Comparison of ENCODE assay signal across 21 mouse cellular contexts in the genomic region with DNA sequence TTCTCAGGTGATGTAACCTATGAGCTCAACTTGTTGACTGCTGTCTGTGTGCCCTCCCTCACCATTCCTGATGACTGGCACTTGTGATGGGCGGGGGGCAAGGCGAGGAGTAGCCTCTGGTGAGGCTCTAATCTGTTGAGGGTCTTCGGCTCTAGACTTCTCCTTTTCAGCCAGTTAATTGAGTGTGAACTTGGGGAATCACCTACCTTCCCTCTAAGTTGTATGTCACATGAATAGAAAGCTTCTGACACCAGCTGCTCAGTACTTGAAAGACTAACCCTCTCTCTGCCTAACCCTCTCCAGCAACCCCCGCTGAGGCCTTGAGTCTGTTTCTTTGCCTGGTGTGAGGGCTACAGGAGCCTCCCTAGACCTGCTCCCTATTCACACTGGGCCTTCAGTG. TPM values are rescaled to one million over a fixed set of nuclear protein-coding genes. Genes with fewer than 3 reads are reported as not detected.
DNase-seq lines count a peak whose midpoint lies in the region; ATAC-seq and TF ChIP-seq lines count a peak whose summit lies in the region.
"Had no signal": no experiment of that assay in that cellular context is flagged by ENCODE, and none has a peak within 500 bp of the region (broad histone marks: within the 10 kb centered on the region; RNA-seq: fewer than 3 reads in every experiment).

No protein-coding gene starts in this region.

- no peak overlapping the region for H3K9ac ChIP-seq in liver, embryonic 15.5 days
- no peak overlapping the region for H3K9ac ChIP-seq in liver, embryonic 11.5 days (ENCODE audit: low read depth, low read length)
- H3K9ac ChIP-seq in lung, postnatal 0 days (replicated peaks; ENCODE audit: low read depth): no peak overlapping the region
- H3K9ac ChIP-seq: embryonic facial prominence, embryonic 15.5 days; forebrain, embryonic 13.5 days; midbrain, embryonic 13.5 days; neural tube, embryonic 15.5 days had no signal

- H3K27ac ChIP-seq in liver, embryonic 15.5 days (replicated peaks): 0 out of 2 replicates have a peak overlapping the region, but pooled peaks have one; percentile 24
- no peak overlapping the region for H3K27ac ChIP-seq in liver, embryonic 11.5 days (ENCODE audit: low read depth, low read length)
- peak overlapping the region; percentile 71 for H3K27ac ChIP-seq in lung, postnatal 0 days (ENCODE audit: low read length)
- H3K27ac ChIP-seq: embryonic facial prominence, embryonic 10.5 days; embryonic facial prominence, embryonic 15.5 days; forebrain, embryonic 13.5 days; hindbrain, embryonic 10.5 days; midbrain, embryonic 13.5 days; neural tube, embryonic 15.5 days had no signal

- H3K9me3 ChIP-seq in liver, embryonic 15.5 days (replicated peaks): no peaks in the 10 kb centered on the region
- H3K9me3 ChIP-seq in liver, embryonic 11.5 days (ENCODE audit: control insufficient read depth, low read length): no peaks in the 10 kb centered on the region
- no peaks in the 10 kb centered on the region for H3K9me3 ChIP-seq in lung, postnatal 0 days (ENCODE audit: low read length)
- H3K9me3 ChIP-seq: embryonic facial prominence, embryonic 10.5 days; embryonic facial prominence, embryonic 15.5 days; forebrain, embryonic 13.5 days; hindbrain, embryonic 10.5 days; midbrain, embryonic 13.5 days; neural tube, embryonic 15.5 days had no signal

- no peak for TF ChIP-seq EP300 in lung, postnatal 0 days (IDR thresholded peaks at IDR 0.05)

- H3K27me3 ChIP-seq in liver, embryonic 15.5 days: no peaks in the 10 kb centered on the region
- H3K27me3 ChIP-seq in liver, embryonic 11.5 days (replicated peaks; ENCODE audit: control insufficient read depth, insufficient read depth, low read length): no peaks in the 10 kb centered on the region; the same call in 1 of the 2 replicates
- no peaks in the 10 kb centered on the region for H3K27me3 ChIP-seq in lung, postnatal 0 days (replicated peaks; ENCODE audit: insufficient read depth, low read length)
- no peaks in the 10 kb centered on the region for H3K27me3 ChIP-seq in myocyte (ENCODE audit: control insufficient read depth, insufficient read depth, insufficient read length)
- H3K27me3 ChIP-seq: embryonic facial prominence, embryonic 15.5 days; forebrain, embryonic 13.5 days; midbrain, embryonic 13.5 days; neural tube, embryonic 15.5 days had no signal

- no peak overlapping the region for H3K4me3 ChIP-seq in liver, embryonic 15.5 days (replicated peaks)
- H3K4me3 ChIP-seq in liver, embryonic 11.5 days (ENCODE audit: low read depth, low read length): no peak overlapping the region
- no peak overlapping the region for H3K4me3 ChIP-seq in lung, postnatal 0 days (ENCODE audit: low read depth, low read length)
- no peak overlapping the region for H3K4me3 ChIP-seq in lung, adult 2 months (replicated peaks; ENCODE audit: extremely low read depth, low read depth, low read length)
- H3K4me3 ChIP-seq in myocyte: no peak overlapping the region
- H3K4me3 ChIP-seq: embryonic facial prominence, embryonic 10.5 days; embryonic facial prominence, embryonic 15.5 days; forebrain, embryonic 13.5 days; hindbrain, embryonic 10.5 days; midbrain, embryonic 13.5 days; neural tube, embryonic 15.5 days had no signal

- H3ac ChIP-seq in myocyte (ENCODE audit: control insufficient read depth, insufficient read length): no peak overlapping the region

- H3K36me3 ChIP-seq in liver, embryonic 15.5 days (replicated peaks): no peaks in the 10 kb centered on the region
- no peaks in the 10 kb centered on the region for H3K36me3 ChIP-seq in liver, embryonic 11.5 days (ENCODE audit: control insufficient read depth, insufficient read depth, low read length)
- no peaks in the 10 kb centered on the region for H3K36me3 ChIP-seq in lung, postnatal 0 days (ENCODE audit: insufficient read depth, low read length)
- H3K36me3 ChIP-seq in myocyte (ENCODE audit: control insufficient read depth, insufficient read depth): no peaks in the 10 kb centered on the region
- H3K36me3 ChIP-seq: embryonic facial prominence, embryonic 10.5 days; embryonic facial prominence, embryonic 15.5 days; hindbrain, embryonic 10.5 days; midbrain, embryonic 13.5 days; neural tube, embryonic 15.5 days had no signal

- H3K79me2 ChIP-seq in myocyte (ENCODE audit: control insufficient read depth, insufficient read depth): no peaks in the 10 kb centered on the region

- peaks cover 13% of the 10 kb centered on the region; the same call in 1 of the 2 replicates for H3K4me1 ChIP-seq in liver, embryonic 15.5 days (replicated peaks)
- peaks cover 4% of the 10 kb centered on the region; the same call in 1 of the 2 replicates for H3K4me1 ChIP-seq in liver, embryonic 11.5 days (replicated peaks; ENCODE audit: control insufficient read depth, insufficient read depth, low read length)
- H3K4me1 ChIP-seq in lung, postnatal 0 days (ENCODE audit: insufficient read depth, low read depth, low read length): no peaks in the 10 kb centered on the region; the same call in 1 of the 2 replicates
- peaks cover 9% of the 10 kb centered on the region for H3K4me1 ChIP-seq in lung, adult 2 months (ENCODE audit: control insufficient read depth, insufficient read depth, low read length)
- H3K4me1 ChIP-seq: embryonic facial prominence, embryonic 15.5 days; forebrain, embryonic 13.5 days; midbrain, embryonic 13.5 days; neural tube, embryonic 15.5 days had no signal

- DNase-seq in liver, embryonic 11.5 days (ENCODE audit: low spot score): no peak
- no peak for DNase-seq in lung, postnatal 0 days (ENCODE audit: low spot score)
- DNase-seq in lung, adult 2 months: no peak
- no peak for DNase-seq in layer of hippocampus, adult 8-10 months (ENCODE audit: low spot score in 2 of 2)
- no peak for DNase-seq in left cerebral cortex, postnatal 4 days
- DNase-seq: cerebellum, adult 18-20 months; cerebellum, postnatal 10 days; gastrocnemius, postnatal 10 days; heart, postnatal 14 days; layer of hippocampus, adult 9-11 months; right cerebral cortex, postnatal 14 days; thymus, postnatal 4 days had no signal

- no peak overlapping the region for H3K4me2 ChIP-seq in liver, embryonic 15.5 days
- no peak overlapping the region for H3K4me2 ChIP-seq in liver, embryonic 11.5 days
- H3K4me2 ChIP-seq in lung, postnatal 0 days (replicated peaks; ENCODE audit: low read depth, low read length): no peak overlapping the region
- H3K4me2 ChIP-seq in myocyte (ENCODE audit: low read depth): peak overlapping the region; percentile 65
- H3K4me2 ChIP-seq: embryonic facial prominence, embryonic 15.5 days; forebrain, embryonic 13.5 days; midbrain, embryonic 13.5 days; neural tube, embryonic 15.5 days had no signal

- ATAC-seq in liver, embryonic 15.5 days (ENCODE audit: insufficient read depth): no peak
- no peak for ATAC-seq in liver, embryonic 11.5 days (replicated peaks; ENCODE audit: low FRiP score)
- peak; percentile 10; the same call in 1 of the 2 replicates for ATAC-seq in lung, postnatal 0 days
- ATAC-seq: forebrain, embryonic 13.5 days; hindbrain, embryonic 16.5 days; midbrain, embryonic 13.5 days had no signal

- intact Hi-C loops in left cerebral cortex, postnatal 4 days (cut with DNase I): loop anchor here (10.0 kb wide), 1 partner anchor 184 kb away; a partner anchor contains a TSS

- no peak for TF ChIP-seq POLR2A in lung, adult 2 months (IDR thresholded peaks at IDR 0.05; ENCODE audit: borderline replicate concordance, extremely low read depth, low read depth, low read length)
- no peak for TF ChIP-seq POLR2A in myocyte (IDR thresholded peaks at IDR 0.05; ENCODE audit: insufficient read length, low read depth)

- TF ChIP-seq CTCF in lung, postnatal 0 days (IDR thresholded peaks at IDR 0.05): no peak
- no peak for TF ChIP-seq CTCF in lung, adult 2 months (IDR thresholded peaks at IDR 0.05; ENCODE audit: insufficient read depth, low read length)

- WGBS in liver, embryonic 15.5 days (ENCODE audit: insufficient replicate concordance): 58% methylated on average over 4 of the region's 4 CpGs
- WGBS in liver, embryonic 11.5 days: 78% methylated on average over 4 of the region's 4 CpGs
- 67% methylated on average over 4 of the region's 4 CpGs for WGBS in lung, postnatal 0 days
- 64% methylated on average over 4 of the region's 4 CpGs for whole genome bisulfite sequencing in lung, adult 2 months

TF ChIP-seq in myocyte, 11 proteins besides CTCF, POLR2A, EP300 and RAD21:
- no peak for TF ChIP-seq TCF12 (IDR thresholded peaks at IDR 0.05; ENCODE audit: insufficient read depth, poor library complexity, severe bottlenecking)
- TF ChIP-seq USF1 (IDR thresholded peaks at IDR 0.05; ENCODE audit: low read depth): no peak
- TF ChIP-seq E2F4 (IDR thresholded peaks at IDR 0.05; ENCODE audit: insufficient read depth): no peak
- no peak for TF ChIP-seq REST (IDR thresholded peaks at IDR 0.05; ENCODE audit: insufficient read depth, insufficient read length)
- no peak for TF ChIP-seq CEBPB (IDR thresholded peaks at IDR 0.05; ENCODE audit: insufficient read depth, poor library complexity, severe bottlenecking)
- TF ChIP-seq POLR2AphosphoS2 (IDR thresholded peaks at IDR 0.05; ENCODE audit: insufficient read length, low read depth): no peak
- TF ChIP-seq MAX (IDR thresholded peaks at IDR 0.05; ENCODE audit: low read depth): no peak

RNA-seq across cellular contexts. Expression of a gene that starts 39.7 kb away (rescaled TPM):
- polyA plus RNA-seq in liver, embryonic 15.5 days (2015; fragmentation: Nextera tagmentation; extraction: Ambion mirVana): 25.5 and 28.4 TPM in 2 replicates
- polyA plus RNA-seq in liver, embryonic 11.5 days (2014; fragmentation: Nextera tagmentation; extraction: Ambion mirVana): 53.6 and 56.4 TPM in 2 replicates
- polyA plus RNA-seq in lung, postnatal 0 days (2015; fragmentation: Nextera tagmentation; extraction: Ambion mirVana): 149 and 177 TPM in 2 replicates
- 164 and 224 TPM in 2 replicates for polyA plus RNA-seq in lung, adult 2 months (2012; rRNA removed)
- 143 TPM for polyA plus RNA-seq in myocyte (2012; fragmentation: generic; extraction: Trizol)
- total RNA-seq in layer of hippocampus, adult 8-10 months (2022): 10 to 100 TPM; 57.8 to 80.1 (median 66.1) TPM
- 10 to 100 TPM; 83.5 to 89.9 TPM for total RNA-seq in left cerebral cortex, postnatal 4 days (2021)

RNA-seq across cellular contexts. Expression of a gene that starts 47.4 kb away (rescaled TPM):
- 6.8 and 6.9 TPM in 2 replicates for polyA plus RNA-seq in liver, embryonic 15.5 days (2015; fragmentation: Nextera tagmentation; extraction: Ambion mirVana)
- 15.4 and 18.8 TPM in 2 replicates for polyA plus RNA-seq in liver, embryonic 11.5 days (2014; fragmentation: Nextera tagmentation; extraction: Ambion mirVana)
- 13.1 and 14.7 TPM in 2 replicates for polyA plus RNA-seq in lung, postnatal 0 days (2015; fragmentation: Nextera tagmentation; extraction: Ambion mirVana)
- 8.0 and 8.4 TPM in 2 replicates for polyA plus RNA-seq in lung, adult 2 months (2012; rRNA removed)
- 12.1 TPM for polyA plus RNA-seq in myocyte (2012; fragmentation: generic; extraction: Trizol)
- total RNA-seq in layer of hippocampus, adult 8-10 months (2022): 10 to 100 TPM in 3 of 4 experiments, 1 to 10 TPM in 1; 9.0 to 15.2 (median 11.7) TPM
- total RNA-seq in left cerebral cortex, postnatal 4 days (2021): 10 to 100 TPM; 18.1 to 19.5 TPM
